Mouse (Mus musculus): ENCODE measurements around the gene Adnp.

Gene Adnp

DNA sequence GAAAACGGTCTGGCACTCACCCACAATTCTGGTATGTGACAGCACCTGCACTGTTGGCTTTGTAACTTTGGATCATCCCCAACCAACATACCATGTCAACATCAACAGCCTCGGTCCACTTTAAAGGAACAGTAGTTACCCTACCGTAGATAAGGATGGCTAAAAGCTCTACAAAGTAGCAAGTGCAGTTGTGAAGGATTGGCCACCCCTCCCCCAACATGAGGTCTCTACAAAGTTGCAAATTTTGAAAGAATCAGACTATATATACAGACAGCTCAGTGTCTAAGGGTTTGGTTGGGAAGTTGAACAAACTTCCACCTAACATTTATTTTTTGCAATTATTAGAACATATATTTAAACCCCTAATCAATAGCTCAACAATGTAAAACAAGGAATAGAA lies 971 bp upstream of the Adnp start:
- in situ Hi-C loops (cut with MboI; ENCODE audit: unreplicated experiment in 2 of 2) = loop anchor here (5.0 to 25.0 kb wide), 4 partner anchors 53 to 96 kb away; no protein-coding TSS in a partner anchor

DNA sequence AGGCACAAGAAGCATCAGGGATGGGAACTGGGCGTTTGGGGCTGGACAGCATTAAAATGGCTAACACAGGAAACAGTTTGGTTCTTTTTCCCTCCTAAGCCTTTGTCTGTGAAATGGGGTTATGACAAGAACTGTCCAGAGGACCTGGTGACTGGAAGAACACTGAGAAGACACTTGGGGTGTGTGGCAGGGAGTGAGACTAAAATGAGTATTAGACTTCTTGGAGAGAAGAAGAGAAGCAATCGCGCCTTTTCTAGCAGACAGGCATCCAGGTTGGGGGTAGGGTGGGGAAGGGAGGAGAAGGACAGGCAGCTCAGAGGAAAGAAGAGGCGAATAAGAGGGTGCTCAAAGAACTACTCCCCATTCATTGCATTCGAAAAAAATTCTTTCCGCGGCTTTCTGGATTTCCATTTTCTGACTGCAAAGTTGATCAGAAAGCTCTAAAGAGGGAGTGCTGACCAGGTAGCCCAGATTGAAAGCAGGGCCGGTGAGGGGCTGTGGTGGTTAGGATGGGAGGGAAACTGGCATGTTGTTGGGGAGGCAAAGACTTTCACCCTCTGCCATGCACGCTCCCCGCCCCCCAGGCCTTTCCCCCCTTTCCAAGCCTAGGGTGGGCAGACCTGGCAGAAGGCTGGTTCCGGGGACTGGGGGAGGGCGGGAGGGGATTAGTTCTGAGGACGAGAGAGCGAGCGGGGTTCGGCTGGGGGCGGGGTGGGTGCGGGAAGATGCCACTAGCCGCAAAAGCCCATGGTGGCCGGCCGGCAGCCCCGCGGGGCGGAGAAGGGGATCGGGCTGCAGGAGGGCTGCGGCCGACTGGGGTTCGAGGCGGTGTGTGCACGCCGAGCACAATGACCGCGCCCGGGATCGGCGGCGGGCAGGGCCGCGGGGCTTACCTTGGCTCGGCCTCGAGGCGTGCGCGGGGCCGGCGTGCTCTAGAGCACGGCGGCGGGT lies 956 bp downstream of the Adnp start:
- in situ Hi-C loops (cut with MboI; ENCODE audit: unreplicated experiment in 2 of 2) = loop anchor here (5.0 to 25.0 kb wide), 4 partner anchors 51 to 94 kb away; no protein-coding TSS in a partner anchor

GRCm38 (mm10) chr2:168205265-168205664 lies 1.6 kb downstream of the Adnp start:
- in situ Hi-C loops (cut with MboI; ENCODE audit: unreplicated experiment in 2 of 2) = loop anchor here (5.0 to 25.0 kb wide), 4 partner anchors 50 to 93 kb away; no protein-coding TSS in a partner anchor

DNA sequence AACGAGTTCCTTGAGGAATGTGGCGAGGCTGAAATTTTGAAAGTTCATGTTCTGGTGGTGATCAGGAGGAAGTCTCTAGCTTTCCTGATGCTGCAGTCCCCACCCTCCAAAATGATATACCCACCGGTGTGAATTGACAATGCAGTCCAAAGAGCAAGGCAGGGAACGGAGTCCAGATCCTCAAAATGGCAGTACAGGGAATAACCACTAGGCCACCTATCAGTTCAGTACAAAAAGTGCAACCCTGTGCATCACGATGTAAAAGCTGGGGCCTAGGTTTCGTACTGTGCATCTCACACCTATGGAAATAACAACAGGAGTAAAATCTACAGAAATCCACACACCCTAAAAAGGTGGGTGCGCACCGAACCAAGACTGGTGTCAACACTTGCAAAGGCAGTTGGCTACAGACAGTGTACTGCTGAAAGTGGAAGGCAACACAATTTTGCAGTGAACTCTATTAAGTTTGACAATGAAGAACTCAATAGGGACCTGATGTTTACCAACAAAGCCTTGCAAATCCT lies 2.4 kb downstream of the Adnp start:
- in situ Hi-C loops (cut with MboI; ENCODE audit: unreplicated experiment in 2 of 2) = loop anchor here (10.0 to 25.0 kb wide), 2 partner anchors 50 to 92 kb away; no protein-coding TSS in a partner anchor

- in situ Hi-C loops (cut with MboI; ENCODE audit: unreplicated experiment in 2 of 2) = loop anchor here (10.0 to 25.0 kb wide), 2 partner anchors 45 to 88 kb away; no protein-coding TSS in a partner anchor
These were observed 6.8 kb downstream of the Adnp start for GRCm38 (mm10) chr2:168200014-168200691.

- in situ Hi-C loops (cut with MboI; ENCODE audit: unreplicated experiment in 2 of 2) = no loop called here
These were observed 7.4 kb downstream of the Adnp start for GRCm38 (mm10) chr2:168199476-168199875.

GRCm38 (mm10) chr2:168198421-168198820 lies 8.5 kb downstream of the Adnp start:
- in situ Hi-C loops (cut with MboI; ENCODE audit: unreplicated experiment in 2 of 2) = no loop called here

GRCm38 (mm10) chr2:168195721-168196120 lies 11.2 kb downstream of the Adnp start:
- in situ Hi-C loops (cut with MboI; ENCODE audit: unreplicated experiment in 2 of 2) = no loop called here

DNA sequence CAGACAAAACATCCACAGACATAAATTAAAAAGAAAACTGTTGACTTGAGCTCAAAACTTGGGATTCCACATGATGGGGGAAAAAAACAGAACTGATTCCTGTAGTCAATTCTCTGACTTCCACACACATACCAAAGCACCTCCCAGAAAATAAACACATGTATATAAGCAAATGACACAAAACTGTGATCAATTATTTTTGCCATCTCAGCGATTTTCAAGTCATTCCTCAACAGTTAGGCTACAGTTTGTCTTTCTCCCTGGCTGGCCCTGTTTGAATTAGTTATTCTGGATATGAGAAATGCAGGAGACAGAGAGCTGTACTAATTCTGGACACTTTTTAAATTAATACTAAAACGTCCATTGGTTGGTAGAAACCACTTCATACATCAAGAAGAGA lies 13.2 kb downstream of the Adnp start:
- in situ Hi-C loops (cut with MboI; ENCODE audit: unreplicated experiment in 2 of 2) = no loop called here

- in situ Hi-C loops (cut with MboI; ENCODE audit: unreplicated experiment in 2 of 2) = no loop called here
These were observed 15.1 kb downstream of the Adnp start for GRCm38 (mm10) chr2:168191856-168192255.

DNA sequence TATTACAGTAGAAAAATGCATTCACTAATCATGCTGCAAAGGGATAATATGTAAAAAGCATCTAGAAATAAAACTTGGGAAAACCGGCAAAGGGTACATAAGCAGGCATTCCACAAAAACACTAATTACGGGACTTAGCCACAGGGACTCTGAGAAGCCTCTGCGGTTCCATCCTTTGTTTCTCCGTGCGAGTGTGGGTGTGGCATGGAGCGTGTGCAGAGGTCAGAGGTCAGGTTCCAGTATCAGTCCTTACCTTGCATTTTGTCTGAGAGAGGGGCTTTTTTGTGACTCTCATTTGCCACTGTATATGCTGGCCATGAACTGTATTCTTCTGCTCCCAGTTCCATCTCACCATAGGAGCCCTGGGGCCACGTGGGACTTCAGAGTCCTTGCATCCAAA lies 31.0 kb downstream of the Adnp start:
- in situ Hi-C loops (cut with MboI; ENCODE audit: unreplicated experiment in 2 of 2) = no loop called here

GRCm38 (mm10) chr2:168170167-168170685 lies 36.7 kb downstream of the Adnp start:
- in situ Hi-C loops (cut with MboI; ENCODE audit: unreplicated experiment in 2 of 2) = no loop called here

- in situ Hi-C loops (cut with MboI; ENCODE audit: unreplicated experiment in 2 of 2) = no loop called here
These were observed 37.2 kb downstream of the Adnp start for GRCm38 (mm10) chr2:168169800-168170113.

GRCm38 (mm10) chr2:168168892-168169799 lies 37.8 kb downstream of the Adnp start:
- in situ Hi-C loops (cut with MboI; ENCODE audit: unreplicated experiment in 2 of 2) = no loop called here

DNA sequence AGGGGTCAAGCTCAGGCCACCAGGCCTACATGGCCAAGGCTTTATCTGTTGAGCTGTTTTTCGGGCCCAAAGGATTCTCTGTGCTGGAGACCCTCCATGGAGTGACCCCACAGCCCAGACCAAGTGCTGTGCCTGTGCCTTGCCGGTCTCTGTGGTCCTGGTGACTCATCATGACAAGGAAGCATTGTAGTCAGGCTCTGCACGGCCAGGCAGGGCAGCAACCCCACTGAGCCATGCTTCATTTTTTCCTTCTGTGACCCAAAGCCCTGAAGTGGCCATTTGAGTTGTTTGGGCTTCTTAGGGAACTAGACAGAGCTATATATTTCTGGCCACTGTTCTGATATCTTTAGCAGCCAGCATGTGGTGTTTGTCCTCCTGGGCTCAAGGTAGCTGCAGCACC lies 39.1 kb downstream of the Adnp start:
- in situ Hi-C loops (cut with MboI; ENCODE audit: unreplicated experiment in 2 of 2) = no loop called here

GRCm38 (mm10) chr2:168166750-168167460 lies 40.0 kb downstream of the Adnp start:
- in situ Hi-C loops (cut with MboI; ENCODE audit: unreplicated experiment in 2 of 2) = no loop called here

DNA sequence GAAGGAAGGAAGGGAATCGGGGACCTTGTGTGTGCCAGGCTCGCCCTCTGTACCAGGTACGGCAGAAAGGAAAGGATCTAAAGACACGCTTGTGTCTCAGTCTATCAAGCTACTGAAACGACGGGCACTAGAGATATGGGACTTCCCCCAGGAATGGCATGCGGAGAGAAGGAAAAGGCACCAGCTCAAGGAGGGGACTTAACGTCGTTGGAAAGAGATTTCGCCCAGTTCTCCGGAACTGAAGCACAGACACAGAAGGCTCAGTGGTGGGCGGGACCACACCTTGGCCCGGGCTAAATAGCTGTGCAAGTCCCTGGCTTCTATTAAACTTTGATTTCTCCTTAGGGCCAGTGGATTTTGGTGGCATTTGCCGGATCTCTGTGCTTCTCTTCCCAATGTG lies 44.9 kb downstream of the Adnp start:
- in situ Hi-C loops (cut with MboI; ENCODE audit: unreplicated experiment in 2 of 2) = no loop called here

- in situ Hi-C loops (cut with MboI; ENCODE audit: unreplicated experiment in 2 of 2) = no loop called here
These were observed 45.4 kb downstream of the Adnp start for GRCm38 (mm10) chr2:168161514-168161971.

GRCm38 (mm10) chr2:168160370-168160930 lies 46.5 kb downstream of the Adnp start:
- in situ Hi-C loops (cut with MboI; ENCODE audit: unreplicated experiment in 2 of 2) = no loop called here

Measured in v-Abl transformed pro-B cells (cell line).